Mouse (Mus musculus) C2C12 (cell line): ENCODE data around the gene Agxt2. TPM values are rescaled to one million over a fixed set of nuclear protein-coding genes. Genes with fewer than 3 reads are reported as not detected.

Experiments used
- H3K27me3 ChIP-seq: one replicate; pipeline ENCODE4 v1.6.1; 2011; ENCODE audit not compliant: control insufficient read depth, insufficient read depth, insufficient read length
- H3K36me3 ChIP-seq: one replicate; pipeline ENCODE4 v1.6.1; 2011; ENCODE audit not compliant: control insufficient read depth, insufficient read depth
- H3K4me3 ChIP-seq: one replicate; pipeline ENCODE4 v1.5.1; 2011; ENCODE audit warnings: mild to moderate bottlenecking, control low read depth; ENCODE audit not compliant: poor library complexity, insufficient read depth, severe bottlenecking
- H3K79me2 ChIP-seq: one replicate; pipeline ENCODE4 v1.6.1; 2011; ENCODE audit not compliant: control insufficient read depth, insufficient read depth
- H3K79me3 ChIP-seq: one replicate; pipeline ENCODE4 v1.6.1; 2011; ENCODE audit warnings: low read depth, control low read depth
- H3ac ChIP-seq: one replicate; pipeline ENCODE3; 2011; ENCODE audit warnings: low read depth; ENCODE audit not compliant: control insufficient read depth, insufficient read length
- CEBPB ChIP-seq: IDR thresholded peaks from one replicate; pipeline ENCODE4 v1.6.1; 2011; ENCODE audit warnings: low read depth, mild to moderate bottlenecking, control low read depth, moderate library complexity
- CTCF ChIP-seq: IDR thresholded peaks from one replicate; pipeline ENCODE4 v1.5.1; 2011; ENCODE audit not compliant: control insufficient read depth, insufficient read depth, insufficient read length
- FOSL1 ChIP-seq: IDR thresholded peaks from one replicate; pipeline ENCODE4 v1.8.0; 2011; ENCODE audit warnings: mild to moderate bottlenecking, low read length; ENCODE audit not compliant: poor library complexity, insufficient read depth, severe bottlenecking
- MAX ChIP-seq: IDR thresholded peaks from one replicate; pipeline ENCODE4 v1.6.1; 2011; ENCODE audit warnings: mild to moderate bottlenecking, control low read depth
- MYOD1 ChIP-seq: IDR thresholded peaks from one replicate; pipeline ENCODE4 v1.6.1; 2011; ENCODE audit warnings: low read depth; ENCODE audit not compliant: control insufficient read depth, insufficient read length
- MYOG ChIP-seq: IDR thresholded peaks from one replicate; pipeline ENCODE4 v1.6.1; 2011; ENCODE audit not compliant: control insufficient read depth, insufficient read length; ENCODE audit errors: extremely low read depth
- USF1 ChIP-seq: IDR thresholded peaks from one replicate; pipeline ENCODE4 v1.6.1; 2011; ENCODE audit warnings: low read depth, mild to moderate bottlenecking, control low read depth, moderate library complexity
- long read RNA-seq, 2 experiments: library from polyadenylated mRNA; unstranded; transcript quantifications; one replicate each; pipeline ENCODE4 v2.0.0; 2019 to 2020
- polyA plus RNA-seq: library from polyadenylated mRNA; unstranded; fragments of >200 nt; fragmentation: generic; extraction: Trizol; gene quantifications from one replicate; pipeline ENCODE4 v1.2.1, GENCODE M21; 2012; ENCODE audit warnings: missing spikeins

Agxt2 gene
- polyA plus RNA-seq: not detected
- long read RNA-seq, experiment 1: 0 reads
- long read RNA-seq, experiment 2: 0 reads

GRCm38 (mm10) chr15:10358039-10358948, at the start of gene Agxt2:
TSS of gene Agxt2 (plus strand) at chr15:10358532.
- Histone ChIP-seq H3K36me3 (no peaks in the 10 kb centered on the region), H3K27me3 (no peaks in the 10 kb centered on the region), H3K4me3 (no peak within 1 kb of the TSS), H3K79me2 (no peaks in the 10 kb centered on the region), H3ac (no peak within 1 kb of the TSS), H3K79me3 (no peaks in the 10 kb centered on the region)
- TF ChIP-seq CEBPB (no peak), USF1 (no peak), CTCF (no peak), FOSL1 (no peak), MYOG (no peak), MYOD1 (no peak), MAX (no peak)

DNA sequence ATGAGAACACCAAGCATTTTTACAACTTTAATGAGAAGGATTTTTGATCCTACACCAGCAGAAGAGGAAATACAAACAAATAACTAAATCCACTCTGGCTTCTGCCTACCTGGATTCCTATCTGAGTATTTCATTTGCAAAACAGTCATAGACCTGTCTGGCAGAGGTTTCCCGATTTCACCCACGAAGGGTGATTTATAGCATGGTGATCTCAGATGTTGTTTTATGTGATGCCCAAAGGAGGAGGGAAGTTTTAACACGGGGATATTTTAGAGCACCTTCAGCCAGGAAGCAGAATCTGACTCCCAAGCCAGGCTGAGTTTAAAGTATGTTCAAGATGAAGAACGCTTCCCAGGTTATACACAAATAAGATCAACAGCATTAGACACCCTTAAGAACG, 46.5 kb upstream of the Agxt2 start:
- Histone ChIP-seq H3K79me3 (no peaks in the 10 kb centered on the region), H3K4me3 (no peak overlapping the region), H3K27me3 (peaks cover 7% of the 10 kb centered on the region), H3K36me3 (no peaks in the 10 kb centered on the region), H3ac (no peak overlapping the region), H3K79me2 (no peaks in the 10 kb centered on the region)
- no peak for TF ChIP-seq USF1
- TF ChIP-seq MAX: no peak
- TF ChIP-seq CEBPB: no peak
- no peak for TF ChIP-seq MYOG
- no peak for TF ChIP-seq CTCF
- no peak for TF ChIP-seq FOSL1
- TF ChIP-seq MYOD1: no peak

- Histone ChIP-seq H3K79me2 (no peaks in the 10 kb centered on the region), H3K79me3 (no peaks in the 10 kb centered on the region), H3K4me3 (no peak overlapping the region), H3K36me3 (no peaks in the 10 kb centered on the region), H3ac (no peak overlapping the region), H3K27me3 (peaks cover 17% of the 10 kb centered on the region)
- TF ChIP-seq USF1: no peak
- no peak for TF ChIP-seq FOSL1
- peak; percentile 27 for TF ChIP-seq CTCF
Observed at GRCm38 (mm10) chr15:10313522-10314455, 44.5 kb upstream of the Agxt2 start.

GRCm38 (mm10) chr15:10325080-10325479, 33.3 kb upstream of the Agxt2 start, which contains the start of gene Gm21973:
TSS of gene Gm21973 (plus strand) at chr15:10325380.
- H3K4me3 ChIP-seq: no peak within 1 kb of the TSS
- no peak within 1 kb of the TSS for H3ac ChIP-seq
- no peak for TF ChIP-seq CEBPB
- no peak for TF ChIP-seq MYOG
- TF ChIP-seq CTCF: no peak
- TF ChIP-seq MAX: no peak
- H3K36me3 ChIP-seq: no peaks in the 10 kb centered on the region
- H3K79me3 ChIP-seq: no peaks in the 10 kb centered on the region
- H3K27me3 ChIP-seq: no peaks in the 10 kb centered on the region
- no peaks in the 10 kb centered on the region for H3K79me2 ChIP-seq

- H3K36me3 ChIP-seq: no peaks in the 10 kb centered on the region
- TF ChIP-seq MYOD1 (no peak), CTCF (no peak), FOSL1 (no peak), MAX (no peak), USF1 (no peak), CEBPB (no peak)
- H3K79me2 ChIP-seq: no peaks in the 10 kb centered on the region
- H3K27me3 ChIP-seq: no peaks in the 10 kb centered on the region
- no peaks in the 10 kb centered on the region for H3K79me3 ChIP-seq
- H3ac ChIP-seq: no peak overlapping the region
- no peak overlapping the region for H3K4me3 ChIP-seq
Observed at GRCm38 (mm10) chr15:10330626-10331025, 27.7 kb upstream of the Agxt2 start.
